In genomic region chr5:116322365-116323027, GRCm38 (mm10) we compare ENCODE assay signal across 10 mouse cellular contexts. TPM values are rescaled to one million over a fixed set of nuclear protein-coding genes. Genes with fewer than 3 reads are reported as not detected.
DNase-seq lines count a peak whose midpoint lies in the region; ATAC-seq lines count a peak whose summit lies in the region.
"Had no signal": no experiment of that assay in that cellular context is flagged by ENCODE, and none has a peak within 500 bp of the region (broad histone marks: within the 10 kb centered on the region; RNA-seq: fewer than 3 reads in every experiment).

No protein-coding gene starts in this region.

- H3K9me3 ChIP-seq in forebrain, embryonic 10.5 days = peaks cover 5% of the 10 kb centered on the region; the same call in 1 of the 2 replicates
- H3K9me3 ChIP-seq in neural tube, embryonic 12.5 days = no peaks in the 10 kb centered on the region

- peak; percentile 1 to 12 for DNase-seq in adrenal gland, postnatal 36 days
- DNase-seq in forebrain, embryonic 10.5 days (ENCODE audit: extremely low spot score, low spot score) = peak; percentile 44
- DNase-seq in layer of hippocampus, adult 9-11 months = peak; percentile 89
- DNase-seq in thymus, postnatal 0 days (ENCODE audit: low spot score) = no peak
- DNase-seq in kidney, adult 11 months = no peak
- no peak for DNase-seq in heart, adult 11 months
- DNase-seq in ovary, adult 18-20 months (ENCODE audit: low spot score) = no peak

- H3K4me1 ChIP-seq in forebrain, embryonic 10.5 days = peaks cover 30% of the 10 kb centered on the region
- H3K4me1 ChIP-seq in neural tube, embryonic 12.5 days = peaks cover 20% of the 10 kb centered on the region

- H3K9ac ChIP-seq in neural tube, embryonic 12.5 days = no peak overlapping the region

- no peak overlapping the region for H3K27ac ChIP-seq in forebrain, embryonic 10.5 days
- 0 out of 2 replicates have a peak overlapping the region, but pooled peaks have one; percentile 37 for H3K27ac ChIP-seq in neural tube, embryonic 12.5 days

- no peak overlapping the region; the same call in 1 of the 2 replicates for H3K4me3 ChIP-seq in forebrain, embryonic 10.5 days
- H3K4me3 ChIP-seq in neural tube, embryonic 12.5 days = no peak overlapping the region
- H3K4me3 ChIP-seq: erythroblast, embryonic 14.5 days had no signal

- H3K27me3 ChIP-seq in forebrain, embryonic 10.5 days (ENCODE audit: poor library complexity, severe bottlenecking) = peaks cover 99% of the 10 kb centered on the region
- H3K27me3 ChIP-seq in neural tube, embryonic 12.5 days (replicated peaks) = peaks cover 21% of the 10 kb centered on the region

- no peaks in the 10 kb centered on the region for H3K36me3 ChIP-seq in forebrain, embryonic 10.5 days (replicated peaks)
- no peaks in the 10 kb centered on the region for H3K36me3 ChIP-seq in neural tube, embryonic 12.5 days

- peak; percentile 93 for ATAC-seq in neural tube, embryonic 12.5 days (ENCODE audit: low FRiP score, low read depth)
- ATAC-seq: Patski had no signal

- H3K4me2 ChIP-seq in neural tube, embryonic 12.5 days (replicated peaks) = peak overlapping the region; percentile 24

- 44% methylated on average over 15 of the region's 15 CpGs for WGBS in forebrain, embryonic 10.5 days
- 24% methylated on average over 15 of the region's 15 CpGs for WGBS in neural tube, embryonic 12.5 days

RNA-seq across cellular contexts. Expression of gene Ccdc60, which starts 33.7 kb away (rescaled TPM):
- not detected for total RNA-seq in adrenal gland, postnatal 36 days (2021)
- polyA plus RNA-seq in forebrain, embryonic 10.5 days (2016; fragmentation: Nextera tagmentation; extraction: Ambion mirVana) = 0.47 and 0.66 TPM in 2 replicates
- 0.89 TPM in 2 replicates for polyA plus RNA-seq in neural tube, embryonic 12.5 days (2016; fragmentation: Nextera tagmentation; extraction: Ambion mirVana)
- 0.27 and 0.56 TPM in 2 replicates for polyA plus RNA-seq in thymus, postnatal 0 days (2015; fragmentation: Nextera tagmentation; extraction: Ambion mirVana)
- polyA plus RNA-seq: erythroblast, embryonic 14.5 days; Patski had no signal

Comparison
In these comparisons a context has a peak if more than half of its experiments do, and no peak if none do; other contexts are left out.
1. DNase-seq: peak in adrenal gland, postnatal 36 days (2 of 2), forebrain, embryonic 10.5 days (single experiment) and layer of hippocampus, adult 9-11 months (single experiment); none in thymus, postnatal 0 days (single experiment), kidney, adult 11 months (single experiment), heart, adult 11 months (single experiment) and ovary, adult 18-20 months (single experiment).